Mouse (Mus musculus) spleen, postnatal 36 days (tissue): ENCODE results near the gene Krtap5-3.
"Not testable (repeated sequence)": the region's sequence is repeated elsewhere in the genome, so short reads cannot be mapped to it uniquely, and the experiment has no call there.

Source experiments
- DNase-seq, 2 experiments: peaks; one replicate each; pipeline ENCODE4 v3.0.0; 2022; ENCODE audit warnings: low spot score in 2 of 2, mixed read lengths in 1 of 2

The Krtap5-3 gene

GRCm38 (mm10) chr7:142201064-142201463, at the start of gene Krtap5-3:
Krtap5-3 (plus strand) TSS chr7:142201364.
- no peak for DNase-seq

- DNase-seq = no peak
These were observed 49.0 kb upstream of the Krtap5-3 start for GRCm38 (mm10) chr7:142152191-142152590.

GRCm38 (mm10) chr7:142155308-142155707, 45.9 kb upstream of the Krtap5-3 start:
- DNase-seq = no peak

- not testable (repeated sequence) for DNase-seq
These were observed 44.2 kb upstream of the Krtap5-3 start, which contains the start of gene Gm29735 for GRCm38 (mm10) chr7:142157013-142157412. Gm29735 (minus strand) TSS chr7:142157113.

- no peak for DNase-seq
These were observed 41.8 kb upstream of the Krtap5-3 start for GRCm38 (mm10) chr7:142159366-142159765.

GRCm38 (mm10) chr7:142165639-142166038, 35.5 kb upstream of the Krtap5-3 start, which contains the start of gene Gm4553:
Gm4553 (minus strand) TSS chr7:142165739.
- DNase-seq = not testable (repeated sequence)

GRCm38 (mm10) chr7:142169836-142170235, 31.3 kb upstream of the Krtap5-3 start:
- no peak for DNase-seq

GRCm38 (mm10) chr7:142175905-142176304, 25.3 kb upstream of the Krtap5-3 start, which contains the start of gene Krtap5-2:
Krtap5-2 (minus strand) TSS chr7:142176005.
- DNase-seq = not testable (repeated sequence)

GRCm38 (mm10) chr7:142178685-142179084, 22.5 kb upstream of the Krtap5-3 start:
- DNase-seq = no peak

- DNase-seq = no peak
These were observed 20.1 kb upstream of the Krtap5-3 start for GRCm38 (mm10) chr7:142181021-142181420.

GRCm38 (mm10) chr7:142188156-142188555, 13.0 kb upstream of the Krtap5-3 start:
- no peak for DNase-seq

- no peak for DNase-seq
These were observed 10.9 kb upstream of the Krtap5-3 start, which contains the start of gene Gm10153 for GRCm38 (mm10) chr7:142190289-142190688. Gm10153 (minus strand) TSS chr7:142190389.

GRCm38 (mm10) chr7:142198748-142199147, 2.4 kb upstream of the Krtap5-3 start:
- DNase-seq = no peak

- no peak for DNase-seq
These were observed 4.3 kb downstream of the Krtap5-3 start for GRCm38 (mm10) chr7:142205488-142205887.

- DNase-seq = not testable (repeated sequence)
These were observed 5.7 kb downstream of the Krtap5-3 start for GRCm38 (mm10) chr7:142206891-142207290.

- no peak for DNase-seq
These were observed 10.4 kb downstream of the Krtap5-3 start, which contains the start of gene Gm7579 for GRCm38 (mm10) chr7:142211559-142211958. Gm7579 (plus strand) TSS chr7:142211859.

- not testable (repeated sequence) for DNase-seq
These were observed 11.0 kb downstream of the Krtap5-3 start for GRCm38 (mm10) chr7:142212136-142212535.

- DNase-seq = no peak
These were observed 23.4 kb downstream of the Krtap5-3 start for GRCm38 (mm10) chr7:142224518-142224917.

GRCm38 (mm10) chr7:142229871-142230270, 28.7 kb downstream of the Krtap5-3 start, which contains the start of gene Krtap5-5:
Krtap5-5 (minus strand) TSS chr7:142229971.
- not testable (repeated sequence) for DNase-seq

GRCm38 (mm10) chr7:142231540-142231939, 30.4 kb downstream of the Krtap5-3 start:
- no peak for DNase-seq

- DNase-seq = no peak
These were observed 39.8 kb downstream of the Krtap5-3 start, which contains the start of gene Gm40460 for GRCm38 (mm10) chr7:142240978-142241377. Gm40460 (minus strand) TSS chr7:142241078.

GRCm38 (mm10) chr7:142249824-142250223, 48.7 kb downstream of the Krtap5-3 start:
- DNase-seq = no peak
